12 mouse cellular contexts compared by ENCODE assay signal in the genomic region with DNA sequence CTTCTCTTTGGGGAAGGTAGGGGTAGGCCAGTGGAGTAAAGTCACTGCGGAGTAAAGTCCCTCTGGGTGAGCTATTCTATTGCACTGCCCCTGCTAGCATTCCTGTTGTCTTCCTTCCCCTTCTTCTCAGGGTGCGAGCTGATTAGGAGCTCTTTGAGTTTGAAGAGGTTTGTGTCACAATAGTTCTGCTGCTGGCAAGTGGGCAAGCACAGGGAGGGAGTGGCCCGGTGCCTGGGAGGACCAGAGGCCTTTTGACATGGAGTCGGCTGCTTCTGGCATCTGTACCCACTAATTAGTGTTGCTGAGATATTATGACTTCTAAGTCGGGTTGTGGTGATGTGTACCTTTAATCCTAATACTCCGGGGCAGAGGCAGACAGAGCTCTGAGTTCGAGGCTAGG.
"Had no signal": no experiment of that assay in that cellular context is flagged by ENCODE, and none has a peak within 500 bp of the region (broad histone marks: within the 10 kb centered on the region; RNA-seq: fewer than 3 reads in every experiment).

No protein-coding gene starts in this region.

- H3K4me3 ChIP-seq: kidney, embryonic 15.5 days; limb, embryonic 10.5 days; liver, embryonic 12.5 days; midbrain, embryonic 10.5 days; myocyte; neural tube, embryonic 15.5 days had no signal

- H3K9ac ChIP-seq: kidney, embryonic 15.5 days; liver, embryonic 12.5 days; neural tube, embryonic 15.5 days had no signal

- H3K36me3 ChIP-seq: kidney, embryonic 15.5 days; limb, embryonic 10.5 days; liver, embryonic 12.5 days; midbrain, embryonic 10.5 days; neural tube, embryonic 15.5 days had no signal

- ATAC-seq: intestine, embryonic 16.5 days; liver, embryonic 12.5 days had no signal

- H3K27me3 ChIP-seq: liver, embryonic 12.5 days; neural tube, embryonic 15.5 days had no signal

- H3K9me3 ChIP-seq: kidney, embryonic 15.5 days; limb, embryonic 10.5 days; liver, embryonic 12.5 days; midbrain, embryonic 10.5 days; neural tube, embryonic 15.5 days had no signal

- H3K4me2 ChIP-seq: kidney, embryonic 15.5 days; liver, embryonic 12.5 days; neural tube, embryonic 15.5 days had no signal

- H3K27ac ChIP-seq: kidney, embryonic 15.5 days; limb, embryonic 10.5 days; liver, embryonic 12.5 days; midbrain, embryonic 10.5 days; neural tube, embryonic 15.5 days had no signal

- DNase-seq: kidney, adult 2 months; kidney, postnatal 14 days; midbrain, embryonic 14.5 days; thymus, adult 18-20 months; thymus, postnatal 25 days had no signal
